Mouse (Mus musculus) megakaryocyte progenitor cell, adult 5-6 weeks (primary cell): ENCODE measurements around the gene Cngb1. TPM values are rescaled to one million over a fixed set of nuclear protein-coding genes. Genes with fewer than 3 reads are reported as not detected.

Source experiments
- ATAC-seq: replicated peaks from 2 replicates; pipeline ENCODE4 v1.8.0; 2016; ENCODE audit warnings: mild to moderate bottlenecking, moderate TSS enrichment, inconsistent platforms; ENCODE audit not compliant: poor library complexity
- total RNA-seq, 2 experiments: library from RNA; stranded (forward) in 1 of 2; stranded (reverse) in 1 of 2; fragments of 157-497, 149-512 nt in 1 of 2; fragments of 200-1000 nt in 1 of 2; gene quantifications; 2 replicates each; pipeline versions ENCODE4 v1.2.3 to v1.2.4; 2015 to 2017

Gene Cngb1
- total RNA-seq, 2 experiments from 2014 or later = 3.0 to 6.3 TPM

DNA sequence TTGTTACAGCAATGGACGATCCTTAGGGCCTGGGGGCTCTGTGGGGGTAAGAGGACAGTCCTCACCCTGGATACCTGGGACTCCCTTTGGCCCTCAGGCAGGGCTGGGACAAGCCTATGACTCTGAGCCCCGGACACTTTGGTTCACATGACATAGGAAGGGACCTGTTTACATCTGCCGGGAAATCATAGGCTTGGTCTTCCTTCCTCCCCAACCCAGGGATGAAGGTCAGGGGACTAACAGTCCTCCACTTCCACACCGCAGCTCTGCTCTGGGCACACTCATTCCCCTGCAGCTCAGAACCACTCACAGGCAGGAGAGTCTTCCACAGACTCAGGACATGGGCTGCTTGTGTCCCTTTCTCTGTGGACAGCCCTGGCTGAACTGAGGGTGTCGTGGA lies 20.4 kb upstream of the Cngb1 start:
- ATAC-seq = no peak

DNA sequence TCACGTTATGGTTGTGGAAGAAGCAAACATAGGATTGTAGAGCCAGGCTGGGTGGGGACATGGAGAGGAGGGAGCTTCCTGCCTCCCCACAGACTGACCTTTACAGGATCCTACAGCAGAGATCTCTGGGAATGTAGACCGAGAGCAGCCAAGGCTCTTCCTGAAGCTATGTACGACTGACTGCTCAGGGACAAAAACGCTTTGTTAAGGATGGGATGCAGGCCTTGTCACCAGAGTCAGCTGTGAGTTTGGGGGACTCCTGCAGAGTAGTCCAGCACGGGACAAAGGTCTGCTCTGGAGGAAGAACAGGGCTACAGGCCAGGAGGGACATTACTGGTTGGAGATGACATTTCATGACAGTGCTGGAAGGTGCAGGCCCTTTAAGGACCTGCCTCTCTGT lies 18.3 kb upstream of the Cngb1 start:
- ATAC-seq = no peak

DNA sequence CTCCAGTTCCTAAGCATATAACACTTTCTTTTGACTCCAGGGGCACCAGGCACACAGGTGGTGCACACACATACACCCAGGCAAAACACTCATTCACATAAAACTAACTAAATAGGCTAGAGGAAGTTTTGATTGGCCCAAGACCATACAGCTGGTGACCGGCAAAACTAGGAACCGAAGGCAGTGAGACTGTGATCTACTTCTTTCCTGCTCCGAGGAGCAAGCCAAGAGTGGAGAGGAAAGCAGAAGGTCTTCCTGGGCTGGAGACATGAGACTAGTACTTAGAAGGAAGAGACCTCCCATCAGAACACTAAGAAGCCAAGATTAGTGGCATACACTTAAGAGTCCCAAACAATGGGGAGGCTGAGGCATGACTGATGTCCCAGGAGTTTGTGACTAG lies 16.8 kb upstream of the Cngb1 start:
- no peak for ATAC-seq

DNA sequence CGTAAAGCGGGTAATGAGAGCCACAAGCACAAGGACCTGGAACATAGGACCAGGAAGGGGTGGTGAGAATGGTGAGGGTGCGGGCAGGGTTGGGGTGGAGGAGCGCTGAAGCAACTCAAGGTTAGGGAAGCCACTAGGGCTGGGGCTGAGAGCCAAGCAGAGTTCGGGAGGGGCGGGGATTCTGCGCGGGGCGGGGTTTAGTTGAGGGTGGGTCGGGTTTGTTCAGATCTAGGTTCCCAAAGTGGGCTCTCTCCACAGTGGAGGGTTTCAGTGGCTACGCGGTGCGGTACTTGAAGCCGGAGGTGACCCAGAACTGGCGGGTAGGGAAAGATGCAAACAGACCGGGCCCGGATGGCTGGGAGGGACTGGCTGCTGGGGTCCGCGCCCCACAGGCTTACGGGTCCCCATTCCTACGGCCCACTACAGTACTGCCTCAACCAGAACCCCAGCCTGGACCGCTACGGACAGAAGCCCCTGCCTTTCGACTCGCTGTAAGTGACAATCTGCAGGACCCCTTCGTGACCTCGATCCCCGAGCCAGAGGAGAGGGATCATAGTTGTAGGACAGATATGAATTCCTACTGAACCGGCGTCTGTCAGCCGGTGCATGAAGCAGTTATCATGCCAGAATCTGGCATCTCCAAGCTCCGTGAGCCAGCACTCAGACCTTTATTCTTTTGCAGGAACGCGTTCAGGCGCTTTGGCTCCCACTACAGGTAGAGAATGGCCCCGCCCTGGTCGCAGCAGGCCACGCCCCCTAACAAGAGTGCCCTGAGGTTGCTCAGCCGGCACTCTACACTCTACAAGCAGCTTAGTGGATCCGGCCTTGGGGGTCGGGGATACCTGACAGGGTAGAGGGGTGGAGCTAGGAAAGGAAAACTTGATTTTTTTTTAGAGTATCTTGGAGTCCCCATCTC lies 14.1 kb upstream of the Cngb1 start:
- peak; percentile 90 for ATAC-seq

DNA sequence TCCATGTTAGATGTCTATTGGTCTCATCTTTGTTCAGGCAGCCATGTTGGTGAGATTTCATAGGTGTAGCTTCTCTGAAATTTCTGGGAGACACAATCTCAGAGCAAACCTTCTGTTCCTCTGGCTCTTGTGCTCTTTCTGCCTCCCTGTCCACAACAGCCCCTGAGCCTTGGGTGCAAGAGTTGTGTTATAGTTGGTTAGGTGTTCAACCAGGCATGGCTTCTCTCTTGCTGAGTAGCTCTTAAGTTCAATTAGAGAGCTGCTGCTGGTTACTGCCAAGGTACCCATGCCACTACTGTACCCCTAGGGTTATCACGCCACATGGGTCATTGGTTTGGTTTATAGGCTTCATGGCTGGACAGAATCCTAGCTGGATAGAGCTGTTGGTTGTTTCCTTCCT lies 9.0 kb upstream of the Cngb1 start:
- ATAC-seq = no peak

DNA sequence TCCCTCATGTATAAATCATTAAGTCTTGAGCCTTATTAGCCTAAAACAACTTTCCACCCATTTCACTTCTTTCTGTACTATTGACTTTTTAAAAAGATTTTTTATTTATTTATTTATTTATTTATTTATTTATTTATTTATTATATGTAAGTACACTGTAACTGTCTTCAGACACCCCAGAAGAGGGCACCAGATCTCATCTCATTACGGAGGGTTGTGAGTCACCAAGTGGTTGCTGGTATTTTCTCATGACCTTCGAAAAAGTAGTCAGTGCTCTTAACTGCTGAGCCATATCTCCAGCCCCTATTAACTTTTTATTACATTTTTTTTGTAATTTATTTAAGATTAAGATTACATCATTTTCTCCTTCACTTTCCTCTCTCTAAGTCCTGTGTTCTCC lies 8.3 kb upstream of the Cngb1 start:
- no peak for ATAC-seq

DNA sequence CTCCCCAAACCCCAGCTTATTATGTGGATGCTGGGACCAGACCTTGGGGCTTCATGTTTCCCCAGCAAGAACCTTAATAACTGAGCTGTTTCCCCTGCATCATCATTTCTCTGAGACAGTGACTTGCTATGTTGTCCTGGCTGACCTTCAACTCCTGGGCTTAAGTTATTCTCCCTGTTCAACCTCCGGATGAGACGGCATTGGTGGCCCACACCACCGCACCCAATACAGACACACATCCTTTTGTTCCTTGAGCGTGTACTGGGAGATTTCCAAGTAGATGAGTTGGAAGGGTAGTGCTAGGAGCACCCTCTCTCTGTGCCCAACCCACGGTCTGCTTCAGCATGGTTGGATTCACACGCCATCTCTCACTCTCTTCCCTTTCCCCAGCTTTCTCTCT lies 7.5 kb upstream of the Cngb1 start:
- no peak for ATAC-seq

DNA sequence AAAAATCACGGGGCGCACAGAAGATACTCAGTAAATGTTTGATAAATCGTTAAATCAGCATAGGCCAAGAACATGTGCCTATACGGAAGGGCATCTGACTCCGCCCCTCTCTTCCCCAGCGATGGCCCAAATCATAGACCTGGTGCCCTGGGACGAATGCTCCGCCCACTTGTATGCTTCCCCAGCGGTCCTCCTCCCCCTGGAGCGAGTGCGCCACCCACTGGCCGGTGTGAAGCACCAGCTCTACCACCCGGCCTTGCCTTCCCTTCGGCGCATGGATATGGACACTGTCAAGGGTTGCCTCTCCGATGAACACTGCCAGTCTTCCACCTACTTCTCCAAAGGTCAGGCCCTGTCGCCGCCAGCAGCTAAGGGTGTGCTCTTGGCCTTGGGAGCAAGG lies 6.5 kb upstream of the Cngb1 start:
- peak; percentile 93 for ATAC-seq

DNA sequence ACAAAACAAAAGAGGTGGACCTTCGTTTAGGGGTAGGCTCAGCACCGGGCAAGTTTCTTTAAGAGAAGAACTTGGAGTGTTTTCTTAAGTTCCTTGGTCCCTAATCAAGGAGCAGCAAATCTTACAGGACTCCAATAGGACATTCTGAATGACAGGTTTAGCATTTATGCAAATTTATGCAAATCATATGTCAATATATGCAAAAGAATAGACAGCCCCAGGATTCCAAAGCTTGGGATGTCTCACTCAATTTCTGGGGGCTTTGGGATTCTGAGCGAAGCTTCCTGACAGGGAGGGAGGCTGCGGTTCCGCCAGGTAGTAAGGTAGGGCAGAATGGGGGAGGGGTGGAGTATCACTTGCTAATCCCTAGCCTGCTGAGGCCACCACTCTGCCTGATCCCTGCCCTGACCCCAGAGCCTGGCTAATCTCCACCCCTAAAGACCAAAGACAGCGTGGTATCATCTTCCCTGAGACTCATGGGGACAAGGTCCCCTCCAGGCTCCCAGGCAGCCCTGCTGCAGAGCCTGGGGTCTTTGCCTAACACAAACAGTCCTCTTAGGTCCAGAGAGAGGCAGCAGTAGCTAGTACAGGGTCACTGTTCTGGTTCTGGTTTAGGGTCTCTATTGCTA lies 4.1 kb upstream of the Cngb1 start, which contains the start of gene Tepp:
Gene Tepp, plus strand, starts transcription at position 225 of the 629 bp plus-strand sequence.
- no peak for ATAC-seq

DNA sequence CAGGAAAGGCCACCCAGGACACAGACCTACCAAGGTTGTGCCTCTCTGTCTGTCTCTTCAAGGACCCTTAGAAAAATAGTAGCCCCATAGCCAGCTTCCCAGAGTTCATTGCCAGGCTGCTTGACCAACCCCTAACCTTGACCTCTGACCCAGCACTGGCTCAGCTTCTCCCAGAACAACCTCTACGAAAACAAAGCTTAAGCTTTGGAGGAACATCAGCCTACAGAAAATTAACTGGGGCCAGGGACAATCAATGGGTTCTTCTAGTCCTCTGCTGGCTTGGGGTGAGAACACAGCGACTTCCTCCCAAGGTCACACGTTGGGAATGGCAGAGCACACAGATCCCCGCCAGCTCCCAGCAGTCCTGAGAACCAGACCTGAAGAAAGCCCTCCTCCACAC lies 859 bp downstream of the Cngb1 start:
- ATAC-seq = no peak

DNA sequence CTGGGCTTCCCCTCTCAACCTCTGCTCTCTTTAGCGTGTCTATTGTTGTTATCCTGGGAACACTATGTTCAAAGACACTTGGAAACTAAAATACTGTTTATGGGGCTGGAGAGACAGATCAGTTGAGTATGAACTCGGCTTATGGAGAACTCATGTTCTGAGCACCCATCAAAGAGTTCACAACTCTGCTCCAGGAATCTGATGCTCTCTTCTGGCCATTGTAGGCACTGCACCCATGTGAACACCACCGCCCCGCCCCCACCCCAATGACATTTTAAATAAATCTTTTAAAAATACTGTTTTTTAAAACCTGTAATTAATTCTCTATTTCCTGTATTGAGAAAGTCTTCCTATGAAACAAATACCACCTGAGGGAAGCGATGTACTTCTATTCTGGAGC lies 4.0 kb downstream of the Cngb1 start:
- peak; percentile 98 for ATAC-seq

DNA sequence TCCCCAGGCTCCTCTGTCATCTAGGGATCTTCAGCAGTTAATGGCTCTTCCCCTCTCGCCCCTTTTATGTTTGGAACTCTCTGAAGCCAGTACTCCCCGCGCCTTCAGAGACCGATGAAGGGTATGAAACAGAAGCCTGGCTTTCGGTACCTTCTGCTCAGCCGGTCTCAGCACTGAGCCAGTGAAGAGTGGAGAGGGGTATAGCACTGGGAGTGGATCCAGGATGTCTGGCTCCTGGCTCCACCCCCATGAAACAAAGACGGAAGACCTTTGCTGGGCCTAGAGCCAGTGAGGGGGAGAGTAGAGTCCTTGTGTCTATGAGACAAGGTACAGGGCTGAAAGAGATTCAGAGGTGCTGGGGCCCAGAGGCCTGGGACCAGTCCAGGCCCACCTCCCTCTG lies 12.5 kb downstream of the Cngb1 start:
- peak; percentile 69 for ATAC-seq

DNA sequence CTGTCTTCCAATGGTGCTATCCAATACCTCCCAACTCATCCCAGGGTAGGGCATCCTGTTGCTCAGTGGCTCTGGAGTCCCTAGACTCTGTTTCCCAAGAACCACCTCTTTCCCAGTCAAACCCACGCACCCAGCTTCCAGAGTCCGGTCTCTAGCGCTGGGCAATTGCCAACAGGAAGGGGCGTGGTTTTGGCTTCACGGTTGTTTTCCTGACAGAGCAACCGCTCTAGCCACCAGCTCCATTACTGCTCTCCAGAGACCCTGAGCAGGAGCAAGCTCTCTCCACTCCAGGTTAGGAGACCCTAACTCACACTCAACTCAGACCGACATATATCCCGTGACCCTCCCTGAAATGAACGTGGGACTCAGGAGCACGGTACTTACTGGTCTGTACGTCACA lies 13.2 kb downstream of the Cngb1 start:
- ATAC-seq = peak; percentile 76

DNA sequence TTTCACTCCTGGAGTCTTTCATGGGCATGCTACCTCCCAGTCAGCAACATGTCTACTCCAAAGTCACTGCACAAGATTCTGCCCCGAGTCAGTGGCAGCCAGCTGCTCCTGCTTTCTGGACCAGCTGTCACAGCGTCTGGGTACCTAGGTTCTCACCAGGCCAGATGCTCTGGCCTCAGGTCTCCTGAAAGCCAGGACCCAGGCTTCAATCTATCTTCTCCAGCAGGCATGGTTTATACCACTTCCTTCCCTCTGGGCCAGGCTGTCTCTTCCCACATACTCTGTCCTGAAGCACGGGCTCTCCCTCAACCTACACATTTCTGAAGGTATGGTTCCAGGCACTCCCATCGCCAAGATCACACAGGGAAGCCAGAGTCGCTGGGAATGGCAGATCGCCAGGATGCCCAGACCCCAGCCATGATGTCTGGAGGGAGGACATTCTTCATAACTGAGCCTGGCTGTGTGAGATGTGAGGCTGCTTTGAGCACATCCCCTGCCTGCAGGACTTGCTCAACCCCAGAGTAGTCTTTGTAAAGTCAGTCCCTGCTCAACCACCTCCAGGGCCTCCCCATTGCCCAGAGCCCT lies 17.2 kb downstream of the Cngb1 start:
- peak; percentile 35 for ATAC-seq

DNA sequence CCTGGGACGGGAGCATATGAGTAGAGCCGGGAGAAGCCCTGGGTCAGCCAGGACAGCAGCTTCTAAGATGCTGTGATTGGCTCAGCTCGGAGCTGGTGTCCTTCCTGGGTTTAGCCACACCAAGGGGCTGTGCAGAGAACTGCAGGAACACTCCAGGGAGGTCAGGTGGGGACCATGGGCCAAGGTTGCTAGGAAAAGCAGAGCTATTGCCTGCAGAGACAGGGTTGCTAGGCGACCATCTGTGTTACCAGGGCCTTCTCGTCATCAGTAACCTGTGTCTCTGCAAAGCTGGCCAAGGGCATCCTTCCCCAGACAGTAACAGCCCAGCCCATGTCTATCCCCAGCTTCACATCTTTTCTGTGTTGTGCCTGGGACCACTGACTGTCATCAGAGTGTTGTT lies 24.9 kb downstream of the Cngb1 start:
- ATAC-seq = no peak

DNA sequence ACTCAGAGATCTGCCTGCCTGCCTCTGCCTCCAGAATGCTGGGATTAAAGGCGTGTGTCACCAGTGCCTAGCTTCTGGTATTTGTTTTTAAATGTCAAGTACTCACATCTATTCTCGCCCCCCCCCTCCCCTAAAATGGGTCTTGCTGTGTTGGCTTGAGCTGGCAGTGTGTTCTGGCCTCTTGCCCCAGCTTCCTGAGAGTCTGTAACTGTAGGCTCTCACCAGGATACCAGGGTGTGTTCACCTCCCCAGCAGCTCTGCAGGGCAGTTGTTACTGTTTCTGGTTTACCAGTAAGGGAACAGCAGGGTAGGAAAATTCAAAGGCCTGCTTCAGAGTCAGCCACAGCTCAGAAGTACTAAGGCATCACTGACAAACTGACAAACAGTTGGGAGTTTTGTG lies 33.5 kb downstream of the Cngb1 start:
- no peak for ATAC-seq

DNA sequence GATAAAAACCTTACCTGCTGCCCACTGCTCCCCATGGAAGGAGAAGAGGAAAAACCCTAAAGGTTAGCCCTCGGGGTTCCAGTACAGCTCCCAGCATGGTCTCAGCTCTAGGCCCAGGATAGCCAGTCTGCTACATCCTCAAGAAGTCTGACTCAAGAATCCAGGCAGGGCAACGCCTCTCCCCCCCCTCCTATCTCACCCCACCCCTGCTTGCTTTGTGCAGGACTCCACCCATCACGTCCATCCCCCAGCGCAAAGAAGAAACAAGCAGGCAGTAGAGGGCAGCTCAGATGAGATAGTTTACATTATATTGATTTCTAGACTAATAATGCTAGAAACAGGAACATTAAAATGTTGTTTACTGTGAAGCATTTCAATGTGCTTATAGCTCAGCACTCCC lies 34.5 kb downstream of the Cngb1 start:
- ATAC-seq = peak; percentile 85

DNA sequence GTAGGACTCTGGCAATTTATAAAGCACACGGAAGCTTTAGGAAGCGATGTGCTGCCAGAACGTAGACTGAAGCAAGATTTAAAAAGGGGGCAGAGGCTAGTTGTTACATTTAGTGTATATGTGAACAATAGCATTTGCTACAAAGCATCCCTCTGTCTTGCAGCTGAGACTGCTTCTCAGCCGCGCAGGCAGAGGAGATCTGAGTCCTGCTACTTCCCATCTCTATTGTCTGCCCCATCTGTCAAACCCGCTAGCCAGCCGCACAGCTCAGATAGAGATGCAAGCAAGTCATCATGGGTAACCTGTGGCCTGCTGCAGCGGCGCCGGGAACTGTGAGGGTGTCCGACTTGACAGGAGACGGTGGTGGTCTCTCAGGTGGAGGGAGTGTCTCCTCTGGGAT lies 35.9 kb downstream of the Cngb1 start:
- ATAC-seq = no peak

DNA sequence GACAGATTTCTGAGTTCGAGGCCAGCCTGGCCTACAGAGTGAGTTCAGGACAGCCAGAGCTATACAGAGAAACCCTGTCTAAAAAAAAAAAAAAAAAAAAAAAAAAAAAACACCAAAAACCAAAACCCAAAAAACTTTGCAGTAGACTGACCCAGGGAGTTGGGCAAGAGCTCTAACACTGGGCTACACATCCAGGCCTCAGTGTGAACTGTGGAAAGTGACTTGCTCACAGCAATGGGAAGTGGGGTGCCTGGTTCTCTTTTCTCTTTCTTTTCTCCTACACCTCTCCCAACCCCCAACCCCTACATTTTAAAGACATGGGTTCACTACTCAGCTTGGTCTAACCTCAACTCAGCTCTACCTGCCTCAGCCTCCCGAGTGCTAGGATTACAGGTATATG lies 44.2 kb downstream of the Cngb1 start:
- ATAC-seq = peak; percentile 82

DNA sequence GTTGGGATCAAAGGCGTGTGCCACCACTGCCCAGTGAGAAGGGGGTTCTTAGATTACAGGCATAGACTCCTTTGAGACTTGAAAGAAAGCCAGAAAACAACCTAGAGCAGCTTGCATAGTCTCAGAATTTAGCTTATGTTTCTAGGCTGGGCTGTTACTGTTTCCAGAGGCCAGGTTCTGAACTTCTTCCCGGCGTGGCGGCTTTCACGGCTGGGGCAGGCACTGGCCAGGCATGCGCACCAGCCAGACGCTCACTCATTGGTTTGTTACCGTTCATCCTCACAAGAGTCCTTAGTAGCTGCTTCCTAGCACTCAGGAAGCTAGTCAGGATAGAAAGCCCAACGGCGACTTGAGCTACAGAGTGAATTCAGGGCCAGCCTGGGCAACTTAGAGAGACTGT lies 50.8 kb downstream of the Cngb1 start:
- no peak for ATAC-seq

DNA sequence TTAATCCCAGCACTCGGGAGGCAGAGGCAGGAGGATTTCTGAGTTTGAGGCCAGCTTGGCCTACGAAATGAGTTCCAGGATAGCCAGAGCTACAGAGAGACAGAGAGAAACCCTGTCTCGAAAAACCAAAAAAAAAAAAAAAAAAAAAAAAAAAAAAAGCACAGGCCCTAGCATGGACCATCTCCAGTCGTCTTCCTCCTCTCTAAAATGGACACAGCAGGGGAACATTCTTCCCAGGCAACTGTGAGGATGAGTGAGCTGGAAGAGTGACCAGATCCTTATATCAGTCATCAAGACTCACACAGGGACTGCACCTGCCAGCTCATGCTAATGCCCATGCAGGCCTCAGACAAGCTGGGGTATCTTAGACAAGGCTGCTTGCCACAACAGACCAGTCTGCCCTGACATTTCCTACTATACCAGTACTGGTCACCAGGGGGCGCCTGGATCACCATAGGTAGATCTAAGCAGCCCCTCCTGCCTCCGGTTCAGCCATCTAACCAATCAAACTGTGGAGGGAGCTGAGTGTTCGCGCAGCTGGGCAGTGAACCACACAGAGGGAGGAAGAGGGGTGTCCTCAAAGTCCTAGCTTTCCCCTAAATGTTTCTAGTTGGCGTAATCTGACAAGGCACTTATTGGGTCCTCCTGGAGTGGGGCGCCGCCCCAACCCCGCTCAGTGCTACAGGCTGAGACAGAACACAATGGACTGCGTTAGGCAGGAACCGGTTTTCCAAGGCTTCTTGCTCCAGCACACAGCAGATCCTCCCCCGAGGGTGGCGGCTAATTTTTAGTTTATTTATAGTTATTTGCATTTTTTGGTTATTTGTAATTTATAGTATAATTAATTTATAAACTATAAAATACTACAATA lies 51.6 kb downstream of the Cngb1 start:
- ATAC-seq = peak; percentile 99
